Mouse (Mus musculus): ENCODE measurements at regions not wholly inside any gene's neighbourhood (a gene's known extent, or its start where the extent isn't known, plus 50 kb on each side); places are given as distances from the start of the nearest gene placed in this dataset.

GRCm38 (mm10) chr4:131216361-131216760, 272.2 kb downstream of the Matn1 start:
- peak; percentile 64 to 72 for DNase-seq

- no peak for DNase-seq
These were observed 272.9 kb downstream of the Matn1 start for GRCm38 (mm10) chr4:131217083-131217482.

- peak in 1 of 2 experiments; percentile 5 for DNase-seq
These were observed 273.5 kb downstream of the Matn1 start for GRCm38 (mm10) chr4:131217571-131218155.

GRCm38 (mm10) chr4:131220966-131221365, 276.8 kb downstream of the Matn1 start:
- no peak for DNase-seq

- no peak for DNase-seq
These were observed 286.2 kb downstream of the Matn1 start for GRCm38 (mm10) chr4:131230361-131230760.

- DNase-seq, result no peak
These were observed 292.4 kb downstream of the Matn1 start for GRCm38 (mm10) chr4:131236611-131237031.

- DNase-seq, result no peak
These were observed 294.4 kb downstream of the Matn1 start for GRCm38 (mm10) chr4:131238591-131238990.

GRCm38 (mm10) chr4:131239132-131239531, 294.9 kb downstream of the Matn1 start:
- no peak for DNase-seq

GRCm38 (mm10) chr4:131240457-131240856, 296.3 kb downstream of the Matn1 start:
- DNase-seq, result no peak

- DNase-seq, result peak; percentile 46 to 53
These were observed 298.1 kb downstream of the Matn1 start for GRCm38 (mm10) chr4:131242250-131242649.

GRCm38 (mm10) chr4:131243744-131244387, 299.7 kb downstream of the Matn1 start:
- no peak for DNase-seq

- peak; percentile 83 to 86 for DNase-seq
These were observed 308.6 kb downstream of the Matn1 start for GRCm38 (mm10) chr4:131252602-131253442.

- DNase-seq, result no peak
These were observed 309.2 kb downstream of the Matn1 start for GRCm38 (mm10) chr4:131253443-131253817.

GRCm38 (mm10) chr4:131254243-131254642, 310.1 kb downstream of the Matn1 start:
- no peak for DNase-seq

- DNase-seq, result peak in 1 of 2 experiments; percentile 30
These were observed 310.5 kb downstream of the Matn1 start for GRCm38 (mm10) chr4:131254691-131255090.

- no peak for DNase-seq
These were observed 317.1 kb downstream of the Matn1 start for GRCm38 (mm10) chr4:131261236-131261635.

GRCm38 (mm10) chr4:131262909-131263308, 318.7 kb downstream of the Matn1 start:
- DNase-seq, result no peak

GRCm38 (mm10) chr4:131266764-131267163, 322.6 kb downstream of the Matn1 start:
- no peak for DNase-seq

GRCm38 (mm10) chr4:131267760-131268159, 323.6 kb downstream of the Matn1 start:
- peak in 1 of 2 experiments; percentile 21 for DNase-seq

- DNase-seq, result no peak
These were observed 326.0 kb downstream of the Matn1 start for GRCm38 (mm10) chr4:131270192-131270591.

GRCm38 (mm10) chr4:131272060-131272459, 327.9 kb downstream of the Matn1 start:
- DNase-seq, result no peak

- no peak for DNase-seq
These were observed 349.4 kb downstream of the Matn1 start for GRCm38 (mm10) chr4:131293560-131293959.

GRCm38 (mm10) chr4:131298011-131298674, 354.0 kb downstream of the Matn1 start:
- no peak for DNase-seq

Measured in cerebellum, postnatal 36 days (tissue).